Mouse (Mus musculus) spleen, adult 2 months (tissue): ENCODE results near the gene Tmem167b. TPM values are rescaled to one million over a fixed set of nuclear protein-coding genes. Genes with fewer than 3 reads are reported as not detected.

Experiments
- DNase-seq, 2 experiments: peaks; one replicate each; pipeline versions ENCODE4 v3.0.0 to v3.0.0-alpha.2; 2012 to 2021; ENCODE audit warnings: low spot score in 2 of 2, low read depth in 1 of 2
- H3K27ac ChIP-seq: fragments of 200-500 bp; 2 replicates; pipeline ENCODE4 v1.5.1; 2012; ENCODE audit warnings: low read length, inconsistent platforms; ENCODE audit not compliant: insufficient read depth
- H3K27me3 ChIP-seq: fragments of 200-500 bp; 2 replicates; pipeline ENCODE4 v1.6.1; 2012; ENCODE audit warnings: mild to moderate bottlenecking, moderate library complexity, low read length, inconsistent platforms; ENCODE audit not compliant: control insufficient read depth, insufficient read depth
- H3K36me3 ChIP-seq: fragments of 200-500 bp; 2 replicates; pipeline ENCODE4 v1.6.1; 2012; ENCODE audit warnings: mild to moderate bottlenecking, low read length, inconsistent platforms; ENCODE audit not compliant: control insufficient read depth, insufficient read depth
- H3K4me1 ChIP-seq: fragments of 200-500 bp; 2 replicates; pipeline ENCODE4 v1.6.1; 2011; ENCODE audit warnings: inconsistent platforms; ENCODE audit not compliant: control insufficient read depth, insufficient read depth, insufficient read length
- H3K4me3 ChIP-seq: fragments of 200-500 bp; 2 replicates; pipeline ENCODE4 v1.5.1; 2011; ENCODE audit warnings: mild to moderate bottlenecking, inconsistent platforms; ENCODE audit not compliant: insufficient read depth, insufficient read length; ENCODE audit errors: extremely low read depth
- CTCF ChIP-seq: fragments of 200-500 bp; IDR thresholded peaks from 2 replicates; pipeline ENCODE4 v1.5.1; 2011; ENCODE audit warnings: mild to moderate bottlenecking, inconsistent platforms; ENCODE audit not compliant: insufficient read depth, insufficient read length, insufficient replicate concordance; ENCODE audit errors: extremely low read depth
- POLR2A ChIP-seq: fragments of 200-500 bp; IDR thresholded peaks from 2 replicates; pipeline ENCODE4 v1.6.1; 2011; ENCODE audit warnings: low read depth, low read length, inconsistent platforms
- WGBS: fragments of 180-500 bp; shearing (Covaris S2); methylation state at CpG from one replicate; pipeline ENCODE4 v1.1.7; 2018; 5-methylcytosine and 5-hydroxymethylcytosine counted together
- polyA plus RNA-seq: library from polyadenylated mRNA; depleted of rRNA; stranded (reverse); fragments of >200 nt; gene quantifications from 2 replicates; pipeline ENCODE4 v1.2.3, GENCODE M21; 2012

Tmem167b gene
- polyA plus RNA-seq, 1 experiment = 2.6 TPM

DNA sequence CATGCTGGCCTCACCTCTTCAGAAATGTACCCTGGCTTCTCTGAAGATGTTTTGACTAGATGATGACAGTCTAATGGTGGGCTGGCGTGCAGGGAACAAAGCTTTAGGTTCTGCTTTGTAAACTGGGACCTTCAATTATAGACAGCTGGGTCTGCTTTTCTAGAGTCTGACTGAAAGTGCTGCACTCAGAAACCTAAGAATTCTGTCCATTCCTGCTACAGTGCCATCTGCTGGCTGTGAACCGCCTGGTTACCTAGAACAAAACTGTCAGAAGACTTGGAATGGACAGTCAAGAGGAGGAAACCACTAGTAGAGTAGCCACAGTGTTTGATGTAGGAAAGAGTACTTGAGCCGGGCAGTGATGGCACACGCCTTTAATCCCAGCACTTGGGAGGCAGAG is 1.0 kb upstream of the Tmem167b start:
- WGBS = 1% methylated on average over 4 of the region's 4 CpGs
- Histone ChIP-seq H3K27me3 (no peaks in the 10 kb centered on the region), H3K4me1 (peaks cover 2% of the 10 kb centered on the region; the same call in 1 of the 2 replicates), H3K27ac (peak overlapping the region; percentile 77), H3K4me3 (peak overlapping the region; percentile 29; the same call in 1 of the 2 replicates), H3K36me3 (peaks cover 11% of the 10 kb centered on the region)
- DNase-seq = peak; percentile 64 to 80
- TF ChIP-seq CTCF (peak; percentile 52; the same call in 1 of the 2 replicates), POLR2A (no peak; the same call in 1 of the 2 replicates)

DNA sequence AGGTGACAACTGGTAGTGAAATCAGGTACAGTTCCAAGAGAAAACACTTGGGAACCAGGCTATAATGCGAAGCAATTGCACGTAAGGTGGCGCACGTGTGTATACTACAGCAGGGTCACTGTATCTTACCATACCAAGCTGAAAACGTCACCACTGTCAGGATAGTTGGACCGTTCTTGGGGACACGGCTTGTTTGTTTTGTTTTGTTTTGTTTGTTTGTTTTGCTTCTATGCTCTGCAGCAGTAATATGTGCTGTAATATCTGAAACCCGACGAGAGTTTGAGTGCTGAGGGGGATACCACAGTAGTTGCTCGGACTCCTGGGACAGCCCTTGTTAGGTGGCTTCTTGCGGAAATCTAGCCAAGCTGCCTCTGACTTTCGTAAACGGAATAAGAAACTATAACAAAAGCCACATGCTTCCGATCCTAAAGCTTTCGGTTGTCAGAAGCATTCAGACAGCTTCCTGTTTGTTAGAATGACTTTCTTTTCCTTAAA is 558 bp upstream of the Tmem167b start:
- under 1% methylated on average over 15 of the region's 15 CpGs for WGBS
- no peaks in the 10 kb centered on the region for H3K27me3 ChIP-seq
- H3K4me1 ChIP-seq = peaks cover 2% of the 10 kb centered on the region; the same call in 1 of the 2 replicates
- DNase-seq = peak; percentile 27 to 31
- H3K36me3 ChIP-seq = peaks cover 15% of the 10 kb centered on the region
- peak overlapping the region; percentile 77 for H3K27ac ChIP-seq
- H3K4me3 ChIP-seq = peak overlapping the region; percentile 29
- TF ChIP-seq CTCF = no peak
- no peak for TF ChIP-seq POLR2A

DNA sequence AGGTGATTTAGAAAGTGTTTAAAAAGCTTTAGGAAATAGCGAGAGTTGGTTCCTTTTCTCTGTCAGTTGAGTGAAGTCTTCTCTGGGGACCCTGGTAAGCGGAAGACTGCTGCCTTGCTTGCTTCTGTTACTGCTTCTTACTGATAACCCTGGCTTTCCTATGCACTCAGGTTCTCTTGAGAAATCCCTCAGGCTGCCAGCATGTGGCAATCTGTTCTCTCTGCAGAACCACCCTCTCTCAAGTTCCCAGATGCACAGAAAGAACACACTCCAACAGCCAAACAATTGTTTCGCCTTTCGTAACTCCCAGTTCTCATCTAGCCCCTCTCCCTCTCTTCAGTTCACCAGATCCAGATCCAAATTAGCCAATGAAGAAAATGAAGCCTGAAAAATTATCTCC is 4.4 kb downstream of the Tmem167b start:
- Histone ChIP-seq H3K27me3 (no peaks in the 10 kb centered on the region), H3K36me3 (peaks cover 18% of the 10 kb centered on the region), H3K4me3 (no peak overlapping the region), H3K27ac (no peak overlapping the region), H3K4me1 (peaks cover 2% of the 10 kb centered on the region; the same call in 1 of the 2 replicates)
- DNase-seq = no peak
- WGBS = 90% methylated on average over 4 of the region's 4 CpGs
- TF ChIP-seq CTCF (no peak), POLR2A (no peak)

DNA sequence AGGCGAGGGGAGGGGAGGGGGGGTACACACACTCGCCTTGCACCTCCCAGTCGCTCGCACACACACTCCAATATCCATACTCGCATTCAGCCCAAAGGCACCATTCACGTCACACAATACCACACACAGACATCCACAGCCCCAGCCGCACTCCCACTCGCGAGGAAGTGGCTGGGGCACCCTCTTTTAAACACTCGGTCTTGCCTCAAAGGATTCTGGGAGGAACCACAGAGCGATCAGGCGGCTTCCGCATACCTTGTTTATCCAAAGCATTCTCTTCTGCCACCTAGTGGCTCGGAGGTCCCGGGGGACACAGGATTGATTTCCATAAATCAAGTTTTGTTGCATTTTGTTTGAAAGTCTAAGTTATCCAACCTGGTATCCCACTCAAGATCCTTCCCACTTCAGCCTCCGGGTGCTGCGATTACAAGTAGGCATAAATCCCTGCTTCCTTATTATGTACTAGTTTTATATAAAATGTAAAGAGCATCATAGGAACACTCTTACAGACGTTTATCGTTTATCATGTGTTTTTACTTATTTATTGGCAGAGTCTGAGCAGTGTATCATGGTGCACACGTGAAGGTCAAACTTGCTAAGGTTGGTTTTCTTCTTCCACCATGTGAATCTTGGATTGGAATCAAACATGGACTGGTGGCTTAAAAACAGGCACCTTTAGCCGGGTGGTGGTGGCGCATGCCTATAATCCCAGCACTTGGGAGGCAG is 7.5 kb downstream of the Tmem167b start:
- no peaks in the 10 kb centered on the region for H3K27me3 ChIP-seq
- DNase-seq = peak; percentile 92 to 93
- TF ChIP-seq POLR2A (peak; percentile 100), CTCF (peak; percentile 47; the same call in 1 of the 2 replicates)
- peak overlapping the region; percentile 61 for H3K4me3 ChIP-seq
- WGBS = 17% methylated on average over 22 of the region's 22 CpGs
- no peaks in the 10 kb centered on the region for H3K4me1 ChIP-seq
- H3K27ac ChIP-seq = peak overlapping the region; percentile 54
- peaks cover 14% of the 10 kb centered on the region for H3K36me3 ChIP-seq

DNA sequence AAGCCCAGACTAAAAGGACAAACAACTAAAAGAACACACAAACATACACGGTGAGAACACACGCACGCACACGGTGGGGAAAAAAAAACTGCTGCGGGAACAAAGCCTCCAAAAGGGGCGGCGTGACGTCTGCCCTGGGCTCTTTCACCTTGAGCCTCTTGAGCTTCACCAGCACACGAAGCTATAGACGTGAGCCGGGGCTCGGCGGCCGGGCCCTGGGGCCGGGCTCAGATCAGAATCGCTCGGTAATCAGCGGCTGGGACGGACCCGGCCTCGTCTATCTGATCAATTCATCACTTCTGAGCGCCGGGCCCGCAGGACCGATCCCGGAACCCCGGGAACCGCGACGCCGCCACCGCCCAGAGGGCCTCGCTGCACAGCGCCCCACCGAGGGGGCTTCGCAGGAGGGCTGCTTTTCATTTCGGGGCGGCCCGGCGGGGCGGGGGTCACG is 8.1 kb downstream of the Tmem167b start:
- H3K4me3 ChIP-seq = peak overlapping the region; percentile 61
- H3K27ac ChIP-seq = peak overlapping the region; percentile 54
- H3K4me1 ChIP-seq = no peaks in the 10 kb centered on the region
- peaks cover 12% of the 10 kb centered on the region for H3K36me3 ChIP-seq
- WGBS = 1% methylated on average over 40 of the region's 42 CpGs
- H3K27me3 ChIP-seq = no peaks in the 10 kb centered on the region
- no peak for TF ChIP-seq CTCF
- peak in 1 of 2 experiments; percentile 8 for DNase-seq

DNA sequence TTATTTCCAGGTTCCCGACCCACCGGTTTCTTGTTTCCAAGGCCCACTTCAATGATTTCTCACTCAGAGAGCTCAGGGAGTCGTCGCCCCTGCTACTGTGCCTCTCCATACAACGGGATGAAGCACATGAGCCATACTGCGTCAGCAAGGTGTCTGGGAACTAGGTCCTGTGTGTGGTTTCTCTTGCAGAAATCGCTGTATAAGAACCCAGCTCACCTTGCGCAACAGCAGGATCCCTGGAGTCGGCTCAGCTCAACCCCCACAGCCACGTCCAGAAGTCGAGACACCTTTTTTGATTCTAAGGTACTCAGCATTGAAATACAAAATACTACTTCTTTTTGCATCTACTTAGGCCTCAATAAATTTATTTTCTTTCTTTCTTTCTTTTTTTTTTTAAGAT is 20.0 kb downstream of the Tmem167b start:
- 81% methylated on average over 11 of the region's 11 CpGs for WGBS
- no peaks in the 10 kb centered on the region; the same call in 1 of the 2 replicates for H3K27me3 ChIP-seq
- H3K4me1 ChIP-seq = no peaks in the 10 kb centered on the region
- no peak for TF ChIP-seq POLR2A
- no peak for DNase-seq
- no peak overlapping the region for H3K27ac ChIP-seq
- no peak overlapping the region for H3K4me3 ChIP-seq
- no peaks in the 10 kb centered on the region for H3K36me3 ChIP-seq

DNA sequence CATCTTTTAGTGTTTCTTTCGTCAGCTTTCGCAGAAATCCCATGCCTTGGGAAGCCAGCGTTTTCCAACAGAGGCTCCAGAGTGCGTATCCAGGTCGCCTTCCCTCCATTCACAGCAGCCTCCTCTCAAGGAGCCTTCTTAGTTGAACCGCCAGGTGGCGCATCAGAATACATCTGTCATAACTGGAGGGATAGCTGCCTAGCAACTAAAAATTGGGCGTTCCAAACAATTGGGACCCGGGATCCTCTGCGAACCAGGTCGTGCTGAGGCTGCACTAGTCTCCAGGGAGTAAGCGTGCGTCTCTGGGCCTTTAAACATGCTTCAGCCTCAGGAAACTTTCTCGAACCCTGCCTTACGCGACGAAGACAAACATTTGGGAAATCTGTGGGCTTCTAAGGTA is 25.0 kb downstream of the Tmem167b start:
- 2% methylated on average over 17 of the region's 17 CpGs for WGBS
- peaks cover 5% of the 10 kb centered on the region; the same call in 1 of the 2 replicates for H3K27me3 ChIP-seq
- H3K4me1 ChIP-seq = peaks cover 4% of the 10 kb centered on the region
- TF ChIP-seq POLR2A (no peak), CTCF (peak; percentile 68; the same call in 1 of the 2 replicates)
- H3K4me3 ChIP-seq = no peak overlapping the region
- H3K36me3 ChIP-seq = no peaks in the 10 kb centered on the region
- no peak overlapping the region for H3K27ac ChIP-seq
- peak; percentile 65 to 74 for DNase-seq
